Mouse (Mus musculus): Measurements from ENCODE around the gene Igdcc3.

DNA sequence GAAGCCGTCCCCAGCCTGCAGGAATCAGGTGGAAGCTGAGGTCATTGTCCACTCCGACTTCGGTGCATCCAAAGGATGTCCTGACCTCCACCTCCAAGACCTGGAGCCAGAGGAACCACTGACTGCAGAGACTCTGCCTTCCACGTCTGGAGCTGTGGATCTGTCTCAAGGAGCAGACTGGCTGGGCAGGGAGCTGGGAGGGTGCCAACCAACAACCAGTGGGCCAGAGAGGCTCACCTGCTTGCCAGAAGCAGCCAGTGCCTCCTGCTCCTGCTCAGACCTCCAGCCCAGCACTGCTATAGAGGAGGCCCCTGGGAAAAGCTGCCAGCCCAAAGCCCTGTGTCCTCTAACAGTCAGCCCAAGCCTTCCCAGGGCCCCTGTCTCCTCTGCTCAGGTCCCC is 5.9 kb upstream of the Igdcc3 start:
- no peak for TF ChIP-seq EP300 (IDR thresholded peaks at IDR 0.05)
- TF ChIP-seq CTCF (IDR thresholded peaks at IDR 0.05) = no peak

Measured in lung, postnatal 0 days (tissue).